Mouse (Mus musculus): ENCODE measurements at regions not wholly inside any gene's neighbourhood (a gene's known extent, or its start where the extent isn't known, plus 50 kb on each side); places are given as distances from the start of the nearest gene placed in this dataset.

- no peak for TF ChIP-seq TAL1 (IDR thresholded peaks at IDR 0.05; ENCODE audit: low read length)
- no peak for TF ChIP-seq GATA1 (IDR thresholded peaks at IDR 0.05; ENCODE audit: low read length)
Observed at GRCm38 (mm10) chr1:190290061-190290460, 119.5 kb upstream of the Prox1 start.

Data from erythroblast, embryonic 14.5 days (primary cell).